Mouse (Mus musculus) granulocyte monocyte progenitor cell, adult 5-6 weeks (primary cell): ENCODE results near the gene Shb. TPM values are rescaled to one million over a fixed set of nuclear protein-coding genes. Genes with fewer than 3 reads are reported as not detected.

Source experiments
- ATAC-seq: replicated peaks from 2 replicates; pipeline ENCODE4 v1.8.0; 2016; ENCODE audit warnings: mild to moderate bottlenecking, moderate TSS enrichment, inconsistent platforms; ENCODE audit not compliant: poor library complexity, severe bottlenecking
- total RNA-seq, 2 experiments: library from RNA; stranded (forward) in 1 of 2; stranded (reverse) in 1 of 2; fragments of 200-712, 200-1000 nt in 1 of 2; fragments of >200 nt in 1 of 2; fragmentation: Nextera tagmentation in 1 of 2; gene quantifications; 2 replicates each; pipeline ENCODE4 v1.2.3; 2014 to 2017

Shb gene
- total RNA-seq, 2 experiments from 2014 or later: 0.72 to 1.1 TPM

- ATAC-seq: no peak
These were observed 25.2 kb downstream of the Shb start for GRCm38 (mm10) chr4:45507039-45507438.

GRCm38 (mm10) chr4:45506613-45507012, 25.7 kb downstream of the Shb start:
- ATAC-seq: no peak

- ATAC-seq: no peak
These were observed 26.6 kb downstream of the Shb start for GRCm38 (mm10) chr4:45505671-45506070.

GRCm38 (mm10) chr4:45505191-45505590, 27.1 kb downstream of the Shb start:
- no peak for ATAC-seq

GRCm38 (mm10) chr4:45503816-45504215, 28.5 kb downstream of the Shb start:
- no peak for ATAC-seq

GRCm38 (mm10) chr4:45503380-45503779, 28.9 kb downstream of the Shb start:
- no peak for ATAC-seq

- no peak for ATAC-seq
These were observed 30.3 kb downstream of the Shb start for GRCm38 (mm10) chr4:45502002-45502401.

- no peak for ATAC-seq
These were observed 31.9 kb downstream of the Shb start for GRCm38 (mm10) chr4:45500381-45500780.

- ATAC-seq: no peak
These were observed 32.7 kb downstream of the Shb start for GRCm38 (mm10) chr4:45499556-45499955.

GRCm38 (mm10) chr4:45499081-45499480, 33.2 kb downstream of the Shb start:
- no peak for ATAC-seq

- no peak for ATAC-seq
These were observed 33.9 kb downstream of the Shb start for GRCm38 (mm10) chr4:45498345-45498744.

GRCm38 (mm10) chr4:45497282-45497681, 35.0 kb downstream of the Shb start:
- ATAC-seq: no peak

GRCm38 (mm10) chr4:45495531-45496201, 36.6 kb downstream of the Shb start:
- ATAC-seq: no peak

GRCm38 (mm10) chr4:45493786-45494400, 38.4 kb downstream of the Shb start:
- no peak for ATAC-seq

GRCm38 (mm10) chr4:45493118-45493517, 39.2 kb downstream of the Shb start:
- ATAC-seq: no peak

- ATAC-seq: no peak
These were observed 39.6 kb downstream of the Shb start for GRCm38 (mm10) chr4:45492681-45493081.

GRCm38 (mm10) chr4:45491685-45492601, 40.3 kb downstream of the Shb start:
- ATAC-seq: no peak

GRCm38 (mm10) chr4:45491119-45491679, 41.1 kb downstream of the Shb start:
- ATAC-seq: no peak

GRCm38 (mm10) chr4:45490036-45490752, 42.1 kb downstream of the Shb start:
- ATAC-seq: no peak
